Mouse (Mus musculus): ENCODE measurements around the gene Zfp316. TPM values are rescaled to one million over a fixed set of nuclear protein-coding genes. Genes with fewer than 3 reads are reported as not detected.

The Zfp316 gene
- polyA plus RNA-seq, 1 experiment from 2014 or later: 4.4 TPM

DNA sequence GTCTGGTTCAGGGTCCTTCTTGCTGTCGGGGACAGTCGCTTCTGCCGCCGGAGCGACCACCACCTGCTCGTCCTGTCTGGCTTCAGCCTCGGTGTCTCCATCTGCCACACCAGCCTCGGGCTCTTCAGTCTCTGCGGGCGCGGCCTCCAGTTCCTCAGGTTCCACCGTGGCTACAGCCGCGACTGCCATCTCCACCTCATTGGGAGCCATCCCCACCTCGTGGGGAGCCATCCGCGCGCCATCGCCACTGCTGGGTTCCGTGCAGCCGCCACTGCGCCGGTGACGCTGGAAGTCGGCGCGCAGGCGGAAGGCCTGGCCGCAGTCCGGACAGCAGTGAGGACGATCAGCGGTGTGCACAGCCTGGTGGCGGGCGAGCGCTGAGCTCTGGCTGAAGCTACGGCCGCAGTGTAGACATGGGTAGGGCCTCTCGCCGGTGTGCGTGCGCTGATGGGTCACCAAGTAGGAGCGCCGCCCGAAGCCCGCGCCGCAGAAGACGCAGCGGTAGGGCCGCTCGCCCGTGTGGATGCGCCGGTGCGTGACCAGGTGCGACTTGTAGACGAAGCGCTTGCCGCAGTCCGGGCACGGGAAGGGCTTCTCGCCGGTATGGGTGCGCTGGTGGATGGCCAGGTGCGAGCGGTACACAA lies 15.2 kb downstream of the Zfp316 start:
- Histone ChIP-seq H3K4me2 (replicated peaks) (peak overlapping the region; percentile 84), H3K27me3 (peaks cover 91% of the 10 kb centered on the region), H3K4me1 (peaks cover 22% of the 10 kb centered on the region), H3K27ac (no peak overlapping the region), H3K36me3 (peaks cover 84% of the 10 kb centered on the region), H3K9me3 (no peaks in the 10 kb centered on the region), H3K9ac (no peak overlapping the region), H3K4me3 (peak overlapping the region; percentile 47; the same call in 1 of the 2 replicates)
- 9% methylated on average over 66 of the region's 66 CpGs for WGBS
- no peak for ATAC-seq (ENCODE audit: low FRiP score, low read depth)

DNA sequence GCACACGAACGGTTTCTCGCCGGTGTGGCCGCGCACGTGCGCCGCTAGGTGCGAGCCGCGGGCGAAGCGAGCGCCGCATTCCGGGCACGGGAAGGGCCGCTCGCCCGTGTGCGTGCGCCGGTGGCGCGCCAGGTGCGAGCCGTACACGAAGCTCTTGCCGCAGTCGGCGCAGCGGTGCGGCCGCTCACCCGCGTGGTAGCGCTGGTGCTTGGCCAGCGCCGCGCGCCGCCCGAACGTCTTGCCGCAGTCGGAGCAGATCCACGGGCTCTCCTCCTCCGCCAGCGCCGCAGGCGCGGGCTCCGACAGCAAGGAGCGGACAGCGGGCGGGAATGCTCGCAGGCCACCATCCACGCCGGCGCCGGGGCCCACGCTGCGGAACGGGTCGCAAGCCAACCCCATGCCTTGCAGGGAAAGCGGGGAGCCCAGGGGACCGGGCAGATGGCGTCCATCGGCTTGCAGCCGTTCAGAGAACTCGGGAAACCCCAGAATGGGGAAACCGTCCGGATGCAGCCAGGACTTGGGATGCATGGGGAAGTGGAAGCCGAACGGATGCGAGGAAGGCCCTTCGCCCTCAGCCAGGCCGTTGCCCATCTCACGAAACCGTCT lies 15.8 kb downstream of the Zfp316 start:
- Histone ChIP-seq H3K9ac (peak overlapping the region; percentile 57), H3K36me3 (peaks cover 82% of the 10 kb centered on the region), H3K4me3 (peak overlapping the region; percentile 47), H3K9me3 (no peaks in the 10 kb centered on the region), H3K27ac (no peak overlapping the region), H3K4me1 (peaks cover 22% of the 10 kb centered on the region), H3K27me3 (peaks cover 90% of the 10 kb centered on the region), H3K4me2 (replicated peaks) (peak overlapping the region; percentile 84)
- 4% methylated on average over 68 of the region's 81 CpGs for WGBS
- peak; percentile 17; the same call in 1 of the 2 replicates for ATAC-seq (ENCODE audit: low FRiP score, low read depth)

DNA sequence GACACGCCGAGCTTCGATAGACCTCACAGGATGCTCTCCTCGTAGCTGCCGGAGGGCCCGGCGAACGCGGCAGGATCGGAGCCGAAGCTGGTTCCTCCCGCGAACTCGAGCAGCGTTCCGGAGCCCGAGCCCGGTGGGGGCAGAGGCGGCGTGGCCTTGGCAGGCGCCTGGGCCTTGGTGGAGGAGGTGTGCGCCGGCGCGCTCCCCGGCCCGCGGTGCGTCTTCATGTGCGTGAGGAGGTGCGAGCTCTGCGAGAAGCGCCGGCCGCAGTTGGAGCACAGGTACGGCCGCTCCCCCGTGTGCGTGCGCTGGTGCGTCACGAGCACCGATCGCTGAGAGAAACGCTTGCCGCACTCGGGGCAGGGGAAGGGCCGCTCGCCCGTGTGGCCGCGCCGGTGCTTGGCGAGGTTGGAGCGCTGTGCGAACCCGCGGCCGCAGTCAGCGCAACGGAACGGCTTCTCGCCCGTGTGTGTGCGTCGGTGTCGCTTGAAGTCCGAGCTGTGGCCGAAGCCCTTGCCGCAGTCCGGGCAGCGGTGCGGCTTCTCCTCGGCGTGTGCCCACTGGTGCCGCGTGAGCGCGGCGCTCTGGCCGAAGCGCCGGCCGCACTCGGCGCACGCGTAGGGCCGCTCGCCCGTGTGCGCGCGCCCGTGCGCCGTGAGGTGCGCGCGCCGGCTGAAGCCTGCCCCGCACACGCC lies 16.5 kb downstream of the Zfp316 start:
- H3K4me1 ChIP-seq: peaks cover 22% of the 10 kb centered on the region
- peak overlapping the region; percentile 57 for H3K9ac ChIP-seq
- H3K4me2 ChIP-seq (replicated peaks): peak overlapping the region; percentile 84
- H3K27me3 ChIP-seq: peaks cover 84% of the 10 kb centered on the region
- WGBS: 1% methylated on average over 101 of the region's 103 CpGs
- H3K9me3 ChIP-seq: no peaks in the 10 kb centered on the region
- H3K27ac ChIP-seq: no peak overlapping the region
- H3K36me3 ChIP-seq: peaks cover 82% of the 10 kb centered on the region
- peak overlapping the region; percentile 47 for H3K4me3 ChIP-seq
- ATAC-seq (ENCODE audit: low FRiP score, low read depth): peak; percentile 20

DNA sequence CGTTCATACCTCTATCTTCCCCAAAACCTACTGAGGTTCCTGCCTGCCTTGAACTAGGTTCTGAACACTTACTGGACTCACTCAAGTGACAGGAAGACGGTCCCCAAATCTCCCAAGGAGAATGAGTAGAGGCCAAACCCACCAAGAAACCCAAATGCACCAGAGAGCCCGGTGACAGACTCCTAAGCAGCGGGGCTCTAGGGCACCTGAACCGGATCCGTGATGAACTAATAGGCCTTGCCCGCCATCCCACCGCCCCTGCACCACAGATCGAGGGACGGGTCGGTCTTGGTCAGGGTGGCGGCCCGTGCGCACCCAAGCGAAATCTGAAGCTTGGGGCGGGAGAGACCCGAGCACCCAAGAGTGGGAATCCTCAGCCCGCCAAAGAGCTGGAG lies 17.0 kb downstream of the Zfp316 start:
- H3K27ac ChIP-seq: no peak overlapping the region
- peaks cover 82% of the 10 kb centered on the region for H3K36me3 ChIP-seq
- H3K27me3 ChIP-seq: peaks cover 78% of the 10 kb centered on the region
- H3K4me1 ChIP-seq: peaks cover 22% of the 10 kb centered on the region
- H3K4me2 ChIP-seq (replicated peaks): peak overlapping the region; percentile 84
- H3K9ac ChIP-seq: no peak overlapping the region
- no peak for ATAC-seq (ENCODE audit: low FRiP score, low read depth)
- no peaks in the 10 kb centered on the region for H3K9me3 ChIP-seq
- peak overlapping the region; percentile 47 for H3K4me3 ChIP-seq
- 24% methylated on average over 18 of the region's 18 CpGs for WGBS

DNA sequence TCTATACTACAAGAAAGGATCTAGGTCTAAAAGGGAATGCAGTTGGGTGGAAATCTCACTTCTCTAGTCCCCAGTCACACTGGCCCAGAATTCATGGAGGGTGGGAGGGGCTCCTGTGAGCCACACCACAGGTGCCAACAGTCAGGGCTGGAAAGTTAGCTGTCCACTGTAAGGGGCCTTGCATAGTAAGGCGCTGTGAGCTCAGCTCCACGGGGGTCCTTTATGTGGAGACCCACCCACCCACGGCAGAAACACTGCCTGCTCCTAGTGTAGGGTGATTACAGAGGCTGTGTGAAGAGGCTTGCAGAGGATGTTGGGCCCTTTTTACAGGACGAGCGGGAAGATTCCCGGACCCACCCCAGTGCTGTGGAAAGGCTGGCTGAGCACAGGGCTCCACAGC lies 17.8 kb downstream of the Zfp316 start:
- WGBS: 53% methylated on average over 6 of the region's 6 CpGs
- peaks cover 71% of the 10 kb centered on the region for H3K27me3 ChIP-seq
- H3K36me3 ChIP-seq: peaks cover 82% of the 10 kb centered on the region
- no peak overlapping the region; the same call in 1 of the 2 replicates for H3K4me3 ChIP-seq
- no peak overlapping the region for H3K4me2 ChIP-seq (replicated peaks)
- no peak overlapping the region for H3K27ac ChIP-seq
- no peak overlapping the region for H3K9ac ChIP-seq
- H3K9me3 ChIP-seq: no peaks in the 10 kb centered on the region
- H3K4me1 ChIP-seq: peaks cover 22% of the 10 kb centered on the region
- no peak for ATAC-seq (ENCODE audit: low FRiP score, low read depth)

DNA sequence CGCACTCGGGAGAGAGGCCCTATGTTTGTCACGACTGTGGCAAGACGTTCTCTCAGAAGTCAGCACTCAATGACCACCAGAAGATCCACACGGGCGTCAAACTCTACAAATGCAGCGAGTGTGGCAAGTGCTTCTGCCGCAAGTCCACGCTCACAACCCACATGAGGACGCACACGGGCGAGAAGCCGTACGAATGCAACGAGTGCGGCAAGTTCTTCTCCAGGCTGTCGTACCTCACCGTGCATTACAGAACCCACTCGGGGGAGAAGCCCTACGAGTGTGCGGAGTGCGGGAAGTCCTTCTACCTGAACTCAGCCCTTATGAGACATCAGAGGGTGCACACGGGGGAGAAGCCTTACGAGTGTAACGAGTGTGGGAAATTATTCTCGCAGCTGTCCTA lies 24.9 kb downstream of the Zfp316 start:
- H3K4me1 ChIP-seq: no peaks in the 10 kb centered on the region
- no peak overlapping the region for H3K9ac ChIP-seq
- no peak overlapping the region for H3K27ac ChIP-seq
- no peak; the same call in 1 of the 2 replicates for ATAC-seq (ENCODE audit: low FRiP score, low read depth)
- H3K9me3 ChIP-seq: no peaks in the 10 kb centered on the region
- peaks cover 95% of the 10 kb centered on the region for H3K36me3 ChIP-seq
- H3K4me2 ChIP-seq (replicated peaks): no peak overlapping the region
- WGBS: 95% methylated on average over 26 of the region's 26 CpGs
- H3K27me3 ChIP-seq: peaks cover 3% of the 10 kb centered on the region; the same call in 1 of the 2 replicates
- no peak overlapping the region for H3K4me3 ChIP-seq

DNA sequence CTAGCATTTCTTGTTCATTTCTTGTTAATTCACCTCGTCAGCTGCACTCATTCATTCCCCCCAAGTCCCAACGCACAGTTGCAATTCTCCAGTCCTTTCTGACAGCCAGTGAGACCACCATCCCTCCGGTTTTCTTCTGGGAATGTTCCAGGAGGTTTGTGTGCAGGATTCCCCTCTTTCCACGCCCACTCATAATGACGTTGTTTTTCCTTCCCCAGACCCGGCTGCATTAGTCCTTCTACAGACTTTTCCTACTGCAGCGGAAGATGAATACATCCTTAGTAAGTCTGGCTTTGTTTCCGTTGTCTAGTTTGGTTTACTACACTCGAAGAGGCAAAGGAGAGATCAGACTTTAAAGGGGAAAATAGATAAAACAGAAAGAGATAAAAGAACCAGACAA lies 33.8 kb downstream of the Zfp316 start:
- no peak for ATAC-seq (ENCODE audit: low FRiP score, low read depth)
- H3K4me3 ChIP-seq: peak overlapping the region; percentile 88
- peaks cover 13% of the 10 kb centered on the region for H3K4me1 ChIP-seq
- peaks cover 38% of the 10 kb centered on the region for H3K36me3 ChIP-seq
- peak overlapping the region; percentile 88 for H3K4me2 ChIP-seq (replicated peaks)
- H3K27ac ChIP-seq: no peak overlapping the region
- H3K9ac ChIP-seq: peak overlapping the region; percentile 91
- WGBS: 45% methylated on average over 9 of the region's 9 CpGs
- H3K9me3 ChIP-seq: no peaks in the 10 kb centered on the region
- no peaks in the 10 kb centered on the region for H3K27me3 ChIP-seq

DNA sequence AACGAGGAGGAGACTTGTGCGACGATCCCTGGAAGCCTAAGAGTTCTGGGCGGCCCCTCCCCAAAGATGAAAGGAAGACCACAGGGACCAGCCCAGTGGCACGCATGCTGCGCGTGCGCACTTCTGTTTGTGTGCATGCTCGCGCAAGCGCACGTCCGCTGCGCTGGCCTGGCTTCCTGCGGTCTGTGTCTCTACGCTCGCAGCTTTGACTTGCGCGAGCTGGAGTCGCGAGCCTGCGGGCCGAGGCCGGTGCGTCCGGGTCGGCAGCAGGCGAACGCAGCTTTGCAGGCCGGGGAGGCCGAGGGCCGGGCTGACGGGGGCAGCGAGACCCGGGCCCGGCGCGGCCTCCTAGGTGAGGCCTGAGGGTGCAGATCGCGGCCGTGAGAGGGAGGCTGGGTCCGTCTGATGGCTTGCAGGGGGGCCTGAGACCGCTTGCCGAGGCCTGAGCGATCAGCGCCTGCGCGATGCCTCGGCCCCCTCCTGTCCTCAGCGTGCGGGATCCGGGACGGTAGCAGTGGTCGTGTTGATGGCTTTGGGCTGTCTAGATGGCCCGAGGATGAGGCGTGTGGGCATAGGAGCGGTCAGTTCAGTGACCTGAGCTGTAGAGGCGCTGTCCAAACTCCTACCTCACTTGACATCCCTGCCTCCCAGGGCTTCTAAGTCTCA lies 34.7 kb downstream of the Zfp316 start, which contains the start of gene Zfp12:
TSS of gene Zfp12 (plus strand) at position 136 of the 666 bp plus-strand sequence.
- WGBS: under 1% methylated on average over 58 of the region's 58 CpGs
- ATAC-seq (ENCODE audit: low FRiP score, low read depth): peak; percentile 98
- Histone ChIP-seq H3K9me3 (no peaks in the 10 kb centered on the region), H3K27ac (peak within 1 kb of the TSS; percentile 98), H3K4me3 (peak within 1 kb of the TSS; percentile 88), H3K27me3 (no peaks in the 10 kb centered on the region), H3K4me2 (replicated peaks) (peak within 1 kb of the TSS; percentile 88), H3K9ac (peak within 1 kb of the TSS; percentile 91), H3K4me1 (peaks cover 13% of the 10 kb centered on the region), H3K36me3 (peaks cover 29% of the 10 kb centered on the region)

DNA sequence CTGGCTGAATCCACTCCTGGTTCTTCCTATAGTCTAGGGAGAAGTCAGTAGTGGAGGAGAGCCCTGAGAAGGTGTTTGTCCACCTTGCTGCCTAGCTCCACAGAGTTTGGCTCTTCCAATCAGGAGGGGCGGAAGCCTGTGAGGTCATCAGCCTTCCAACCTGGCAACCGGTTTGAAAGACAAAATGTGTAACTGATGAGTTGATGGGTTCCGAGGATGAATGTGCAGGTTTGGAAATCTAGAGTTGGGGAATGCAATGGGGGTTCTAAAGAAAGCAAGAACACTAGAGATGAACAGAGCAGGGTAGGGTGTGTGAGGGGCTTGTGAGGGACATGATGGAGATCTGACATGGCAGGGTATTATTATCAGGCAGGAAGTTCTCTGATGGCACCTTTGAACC lies 43.0 kb downstream of the Zfp316 start, which contains the start of gene Spdye4a:
TSS of gene Spdye4a (minus strand) at position 101 of the 400 bp plus-strand sequence.
- H3K27ac ChIP-seq: no peak within 1 kb of the TSS
- no peak within 1 kb of the TSS for H3K9ac ChIP-seq
- H3K27me3 ChIP-seq: no peaks in the 10 kb centered on the region
- no peaks in the 10 kb centered on the region for H3K4me1 ChIP-seq
- 87% methylated on average over 3 of the region's 3 CpGs for WGBS
- H3K4me3 ChIP-seq: no peak within 1 kb of the TSS
- no peak within 1 kb of the TSS for H3K4me2 ChIP-seq (replicated peaks)
- ATAC-seq (ENCODE audit: low FRiP score, low read depth): no peak
- no peaks in the 10 kb centered on the region for H3K36me3 ChIP-seq
- peaks cover 6% of the 10 kb centered on the region for H3K9me3 ChIP-seq

DNA sequence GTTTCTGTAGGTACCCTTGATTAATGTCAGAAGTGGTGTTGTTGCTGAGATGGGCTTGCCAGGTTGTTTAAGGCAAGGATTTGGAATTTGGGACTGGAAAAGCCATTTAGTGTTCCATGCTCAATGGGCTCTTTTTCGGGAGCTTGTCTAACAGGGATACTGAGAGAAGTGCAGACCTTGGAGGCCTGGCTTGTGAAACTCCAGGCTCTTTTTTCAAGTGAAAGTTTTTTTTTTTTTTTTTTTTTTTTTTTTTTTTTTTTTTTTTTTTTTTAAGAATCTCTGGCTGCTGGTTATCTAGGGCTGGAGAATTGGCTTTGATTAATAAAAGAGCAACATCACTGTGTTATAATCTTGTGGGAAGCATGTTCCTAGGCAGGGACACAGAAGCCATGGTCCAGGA lies 47.5 kb downstream of the Zfp316 start:
- Histone ChIP-seq H3K4me2 (replicated peaks) (no peak overlapping the region), H3K36me3 (no peaks in the 10 kb centered on the region), H3K9ac (no peak overlapping the region), H3K4me1 (no peaks in the 10 kb centered on the region), H3K4me3 (no peak overlapping the region), H3K27ac (no peak overlapping the region), H3K27me3 (no peaks in the 10 kb centered on the region), H3K9me3 (no peaks in the 10 kb centered on the region)
- ATAC-seq (ENCODE audit: low FRiP score, low read depth): no peak
- 71% methylated on average over 1 of the region's 1 CpGs for WGBS

DNA sequence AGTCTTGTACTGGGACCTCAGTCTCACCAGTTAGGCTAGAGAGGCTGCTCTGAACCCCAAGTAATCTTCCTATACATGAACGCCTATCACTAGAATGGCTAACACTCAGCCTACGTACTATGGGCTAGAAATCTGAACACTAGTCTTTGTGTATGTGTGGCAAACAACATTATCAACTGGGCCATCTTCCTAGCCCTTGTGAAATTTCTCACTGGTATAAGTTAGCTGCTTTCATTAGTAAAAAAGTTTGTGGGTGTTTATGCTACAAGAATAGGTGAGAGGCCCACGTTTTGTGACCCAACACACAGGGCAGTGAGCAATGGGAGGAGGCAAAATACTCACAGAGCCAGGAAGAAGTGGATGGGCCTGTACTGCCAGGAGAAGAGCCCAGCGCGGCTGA lies 48.8 kb downstream of the Zfp316 start:
- no peak for ATAC-seq (ENCODE audit: low FRiP score, low read depth)
- Histone ChIP-seq H3K4me1 (no peaks in the 10 kb centered on the region), H3K9ac (no peak overlapping the region), H3K4me3 (no peak overlapping the region), H3K27ac (no peak overlapping the region), H3K36me3 (no peaks in the 10 kb centered on the region), H3K27me3 (no peaks in the 10 kb centered on the region), H3K9me3 (no peaks in the 10 kb centered on the region), H3K4me2 (replicated peaks) (no peak overlapping the region)
- WGBS: 73% methylated on average over 5 of the region's 5 CpGs

DNA sequence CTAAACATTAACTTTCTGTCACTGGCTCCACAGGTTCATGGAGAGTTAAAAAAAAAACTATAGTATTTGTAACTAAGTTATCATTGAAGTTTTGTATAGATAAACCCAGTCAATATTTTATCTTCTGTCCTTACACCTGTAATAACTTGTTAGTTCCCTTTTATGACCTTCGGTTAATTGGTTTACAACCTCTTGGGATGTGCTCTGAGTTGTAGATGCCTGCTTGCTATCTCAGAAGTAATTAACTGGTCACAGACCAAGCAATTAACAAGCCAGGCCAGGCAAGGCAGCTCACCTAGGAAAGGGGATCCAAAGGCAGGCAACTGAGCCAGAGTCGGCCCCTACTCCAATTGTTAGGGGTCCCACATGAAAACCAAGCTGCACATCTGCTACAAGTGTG lies 56.0 kb downstream of the Zfp316 start:
- 51% methylated on average over 2 of the region's 2 CpGs for WGBS

More for the DNA sequence above, 56.0 kb downstream of the Zfp316 start:
- H3K36me3 ChIP-seq: no peaks in the 10 kb centered on the region
- H3K4me3 ChIP-seq: no peak overlapping the region
- H3K9ac ChIP-seq: no peak overlapping the region
- H3K27ac ChIP-seq: no peak overlapping the region
- peaks cover 1% of the 10 kb centered on the region; the same call in 1 of the 2 replicates for H3K9me3 ChIP-seq
- no peak overlapping the region for H3K4me2 ChIP-seq (replicated peaks)
- no peak for ATAC-seq (ENCODE audit: low FRiP score, low read depth)
- no peaks in the 10 kb centered on the region for H3K4me1 ChIP-seq
- H3K27me3 ChIP-seq: no peaks in the 10 kb centered on the region
